Mouse (Mus musculus) MEL (cell line): ENCODE data around the gene Gemin2.

Experiments
- CHD2 ChIP-seq: IDR thresholded peaks from 2 replicates; pipeline ENCODE4 v1.6.1; 2011; ENCODE audit warnings: low read length, improper control_type of control experiment
- CTCF ChIP-seq, 3 experiments: IDR thresholded peaks in 2 of 3; conservative IDR thresholded peaks in 1 of 3; 2 replicates each; pipeline ENCODE4 v1.5.1; 2011 to 2012; ENCODE audit warnings: low read length in 3 of 3, low read depth in 2 of 3, mild to moderate bottlenecking in 2 of 3, improper control_type of control experiment in 1 of 3, inconsistent platforms in 1 of 3, mixed read lengths in 1 of 3, moderate library complexity in 1 of 3; ENCODE audit not compliant: control insufficient read depth in 1 of 3, insufficient read depth in 1 of 3, poor library complexity in 1 of 3, severe bottlenecking in 1 of 3
- E2F4 ChIP-seq: IDR thresholded peaks from 2 replicates; pipeline ENCODE4 v1.6.1; 2011; ENCODE audit warnings: low read depth, low read length, improper control_type of control experiment, borderline replicate concordance
- SMC3 ChIP-seq: IDR thresholded peaks from 2 replicates; pipeline ENCODE4 v1.6.1; 2011; ENCODE audit warnings: low read depth, low read length, improper control_type of control experiment

- TF ChIP-seq CHD2 = no peak
- TF ChIP-seq CTCF (IDR thresholded peaks at IDR 0.05 in 2 of 3, conservative IDR thresholded peaks at IDR 0.05 in 1 of 3; ENCODE audit: control insufficient read depth in 1 of 3, insufficient read depth in 1 of 3, low read depth in 2 of 3, low read length in 3 of 3, poor library complexity in 1 of 3, severe bottlenecking in 1 of 3) = no peak
- no peak for TF ChIP-seq SMC3
- no peak for TF ChIP-seq E2F4
Observed at GRCm38 (mm10) chr12:59072286-59072685, 59.1 kb downstream of the Gemin2 start.
